Mouse (Mus musculus) MEL (cell line): Measurements from ENCODE around the gene Fmnl2.

ENCODE experiments used
- CHD2 ChIP-seq: IDR thresholded peaks from 2 replicates; pipeline ENCODE4 v1.6.1; 2011; ENCODE audit warnings: low read length, improper control_type of control experiment
- CTCF ChIP-seq, 3 experiments: IDR thresholded peaks in 2 of 3; conservative IDR thresholded peaks in 1 of 3; 2 replicates each; pipeline ENCODE4 v1.5.1; 2011 to 2012; ENCODE audit warnings: low read length in 3 of 3, low read depth in 2 of 3, mild to moderate bottlenecking in 2 of 3, improper control_type of control experiment in 1 of 3, inconsistent platforms in 1 of 3, mixed read lengths in 1 of 3, moderate library complexity in 1 of 3; ENCODE audit not compliant: control insufficient read depth in 1 of 3, insufficient read depth in 1 of 3, poor library complexity in 1 of 3, severe bottlenecking in 1 of 3
- MAFK ChIP-seq: IDR thresholded peaks from 2 replicates; pipeline ENCODE4 v1.6.1; 2011; ENCODE audit warnings: low read depth, mild to moderate bottlenecking, low read length, improper control_type of control experiment, borderline replicate concordance

DNA sequence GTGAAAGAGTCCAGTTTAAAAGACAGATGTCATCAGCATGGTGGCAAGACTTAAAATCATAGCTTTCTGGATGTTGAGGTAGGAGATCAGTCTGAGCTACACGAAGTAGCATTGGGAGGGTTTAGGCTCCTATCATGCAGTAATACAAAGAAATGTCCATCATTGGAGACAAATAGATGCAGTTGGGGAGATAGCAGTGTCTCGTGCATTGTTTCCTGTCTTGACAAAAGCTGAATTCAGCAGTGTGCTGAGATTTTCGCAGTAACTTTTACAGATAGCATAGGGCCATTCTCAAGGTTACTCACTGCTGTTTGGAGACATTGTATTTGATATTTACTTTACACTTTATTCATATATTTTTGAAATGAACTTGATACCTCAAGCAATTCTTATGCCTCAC is 128.7 kb downstream of the Fmnl2 start:
- TF ChIP-seq MAFK (no peak), CHD2 (no peak), CTCF (IDR thresholded peaks at IDR 0.05 in 2 of 3, conservative IDR thresholded peaks at IDR 0.05 in 1 of 3; ENCODE audit: control insufficient read depth in 1 of 3, insufficient read depth in 1 of 3, low read depth in 2 of 3, low read length in 3 of 3, poor library complexity in 1 of 3, severe bottlenecking in 1 of 3) (no peak)
